Mouse (Mus musculus) forebrain, embryonic 10.5 days (tissue): ENCODE measurements around the gene Trappc12. TPM values are rescaled to one million over a fixed set of nuclear protein-coding genes. Genes with fewer than 3 reads are reported as not detected.

Source experiments
- DNase-seq: peaks from one replicate; pipeline ENCODE4 v3.0.0-alpha.2; 2017; ENCODE audit warnings: low spot score; ENCODE audit errors: extremely low spot score
- H3K27ac ChIP-seq: fragments of 300-500 bp; sonication (generic); 2 replicates; pipeline ENCODE4 v1.5.1; 2016; ENCODE audit warnings: mild to moderate bottlenecking
- H3K27me3 ChIP-seq: fragments of 300-500 bp; sonication (generic); 2 replicates; pipeline ENCODE4 v1.6.1; 2016; ENCODE audit warnings: mild to moderate bottlenecking; ENCODE audit not compliant: poor library complexity, severe bottlenecking
- H3K36me3 ChIP-seq: fragments of 300-500 bp; sonication (generic); replicated peaks from 2 replicates; pipeline ENCODE4 v1.6.1; 2016; ENCODE audit warnings: mild to moderate bottlenecking, moderate library complexity
- H3K4me1 ChIP-seq: fragments of 300-500 bp; sonication (generic); 2 replicates; pipeline ENCODE4 v1.6.1; 2016
- H3K4me3 ChIP-seq: fragments of 300-500 bp; sonication (generic); 2 replicates; pipeline ENCODE4 v1.5.1; 2016; ENCODE audit warnings: mild to moderate bottlenecking, moderate library complexity
- H3K9me3 ChIP-seq: fragments of 300-500 bp; sonication (generic); 2 replicates; pipeline ENCODE4 v1.6.1; 2016; ENCODE audit warnings: mild to moderate bottlenecking, moderate library complexity
- WGBS: fragments of 180-500 bp; shearing (Covaris S2); methylation state at CpG from one replicate; pipeline ENCODE4 v1.1.7; 2016; 5-methylcytosine and 5-hydroxymethylcytosine counted together
- polyA plus RNA-seq: library from polyadenylated mRNA; unstranded; fragments of >200 nt; fragmentation: Nextera tagmentation; extraction: Ambion mirVana; gene quantifications from 2 replicates; pipeline ENCODE4 v1.2.1, GENCODE M21; 2016

Gene Trappc12
- polyA plus RNA-seq: 33.5 and 36.9 TPM in 2 replicates

DNA sequence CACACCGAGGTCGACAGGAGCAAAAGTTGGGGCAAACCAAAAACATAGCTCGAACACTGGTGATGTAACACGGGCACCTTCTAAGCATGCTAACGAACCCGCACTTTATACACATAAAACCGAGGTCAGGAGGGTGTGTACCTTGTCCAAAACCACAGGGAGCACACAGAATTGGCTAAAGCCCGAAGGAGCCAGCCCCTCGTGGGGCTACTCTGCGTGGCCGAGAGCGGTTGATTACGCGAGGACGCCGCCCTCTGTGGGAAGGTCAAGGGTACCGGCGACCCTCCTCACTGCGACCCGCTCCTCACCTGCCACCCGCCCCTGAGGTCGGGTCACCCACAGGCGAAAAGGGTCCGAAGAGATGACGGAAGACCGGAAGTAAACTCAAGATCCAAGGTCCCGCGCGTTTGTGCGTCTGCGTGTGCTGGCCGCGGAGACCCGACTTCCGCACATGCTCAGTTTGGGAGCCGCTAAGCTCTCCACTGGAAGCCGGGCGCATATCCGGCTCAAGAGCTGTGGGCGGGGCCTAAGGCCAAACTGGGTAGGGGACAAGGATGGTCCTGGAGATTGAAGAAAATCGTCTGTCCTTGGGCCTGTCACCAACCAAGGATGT, at the start of gene Trappc12:
TSS of gene Trappc12 (minus strand) at position 452 of the 613 bp plus-strand sequence.
- 2% methylated on average over 41 of the region's 41 CpGs for WGBS
- H3K36me3 ChIP-seq: peaks cover 22% of the 10 kb centered on the region
- H3K27me3 ChIP-seq: no peaks in the 10 kb centered on the region
- peak within 1 kb of the TSS; percentile 86 for H3K4me3 ChIP-seq
- H3K27ac ChIP-seq: peak within 1 kb of the TSS; percentile 88
- H3K9me3 ChIP-seq: no peaks in the 10 kb centered on the region
- DNase-seq: peak; percentile 88
- peaks cover 40% of the 10 kb centered on the region for H3K4me1 ChIP-seq

GRCm38 (mm10) chr12:28799798-28800411, 49.6 kb upstream of the Trappc12 start:
- H3K4me1 ChIP-seq: peaks cover 52% of the 10 kb centered on the region
- H3K9me3 ChIP-seq: peaks cover 4% of the 10 kb centered on the region
- 0 out of 2 replicates have a peak, but pooled peaks cover 4% of the 10 kb centered on the region for H3K27me3 ChIP-seq
- DNase-seq: no peak
- 42% methylated on average over 11 of the region's 11 CpGs for WGBS
- H3K4me3 ChIP-seq: no peak overlapping the region
- peak overlapping the region; percentile 56 for H3K27ac ChIP-seq
- H3K36me3 ChIP-seq: peaks cover 4% of the 10 kb centered on the region; the same call in 1 of the 2 replicates

GRCm38 (mm10) chr12:28796881-28797420, 46.7 kb upstream of the Trappc12 start:
- Histone ChIP-seq H3K9me3 (peaks cover 4% of the 10 kb centered on the region), H3K4me3 (no peak overlapping the region), H3K27ac (no peak overlapping the region; the same call in 1 of the 2 replicates), H3K27me3 (no peaks in the 10 kb centered on the region), H3K4me1 (peaks cover 44% of the 10 kb centered on the region), H3K36me3 (peaks cover 4% of the 10 kb centered on the region; the same call in 1 of the 2 replicates)
- DNase-seq: no peak

- no peak for DNase-seq
Measured at GRCm38 (mm10) chr12:28795041-28795440, 44.8 kb upstream of the Trappc12 start.

GRCm38 (mm10) chr12:28793715-28794114, 43.4 kb upstream of the Trappc12 start:
- Histone ChIP-seq H3K27me3 (no peaks in the 10 kb centered on the region), H3K4me1 (peaks cover 36% of the 10 kb centered on the region), H3K36me3 (peaks cover 4% of the 10 kb centered on the region; the same call in 1 of the 2 replicates), H3K9me3 (peaks cover 4% of the 10 kb centered on the region), H3K4me3 (no peak overlapping the region), H3K27ac (no peak overlapping the region)
- DNase-seq: no peak
- WGBS: 57% methylated on average over 2 of the region's 2 CpGs

More at GRCm38 (mm10) chr12:28795041-28795440, 44.8 kb upstream of the Trappc12 start:
- peaks cover 43% of the 10 kb centered on the region for H3K4me1 ChIP-seq
- H3K36me3 ChIP-seq: peaks cover 4% of the 10 kb centered on the region; the same call in 1 of the 2 replicates
- peaks cover 4% of the 10 kb centered on the region for H3K9me3 ChIP-seq
- WGBS: 93% methylated on average over 3 of the region's 3 CpGs
- no peak overlapping the region for H3K27ac ChIP-seq
- no peaks in the 10 kb centered on the region for H3K27me3 ChIP-seq
- no peak overlapping the region for H3K4me3 ChIP-seq

- Histone ChIP-seq H3K4me1 (peaks cover 36% of the 10 kb centered on the region), H3K27me3 (0 out of 2 replicates have a peak, but pooled peaks cover under 1% of the 10 kb centered on the region), H3K36me3 (no peaks in the 10 kb centered on the region), H3K4me3 (no peak overlapping the region), H3K9me3 (no peaks in the 10 kb centered on the region; the same call in 1 of the 2 replicates), H3K27ac (no peak overlapping the region)
- no peak for DNase-seq
- 89% methylated on average over 3 of the region's 3 CpGs for WGBS
Measured at GRCm38 (mm10) chr12:28792613-28793012, 42.3 kb upstream of the Trappc12 start.

GRCm38 (mm10) chr12:28786310-28786709, 36.0 kb upstream of the Trappc12 start:
- Histone ChIP-seq H3K27me3 (peaks cover 22% of the 10 kb centered on the region; the same call in 1 of the 2 replicates), H3K4me3 (no peak overlapping the region), H3K36me3 (no peaks in the 10 kb centered on the region), H3K27ac (0 out of 2 replicates have a peak overlapping the region, but pooled peaks have one; percentile 60), H3K9me3 (no peaks in the 10 kb centered on the region), H3K4me1 (peaks cover 60% of the 10 kb centered on the region)
- 91% methylated on average over 6 of the region's 6 CpGs for WGBS
- DNase-seq: no peak

GRCm38 (mm10) chr12:28785299-28785698, 35.0 kb upstream of the Trappc12 start:
- DNase-seq: no peak
- Histone ChIP-seq H3K36me3 (no peaks in the 10 kb centered on the region), H3K27me3 (peaks cover 22% of the 10 kb centered on the region; the same call in 1 of the 2 replicates), H3K4me1 (peaks cover 52% of the 10 kb centered on the region), H3K27ac (peak overlapping the region; percentile 70; the same call in 1 of the 2 replicates), H3K4me3 (no peak overlapping the region), H3K9me3 (no peaks in the 10 kb centered on the region)
- 3% methylated on average over 1 of the region's 1 CpGs for WGBS

DNA sequence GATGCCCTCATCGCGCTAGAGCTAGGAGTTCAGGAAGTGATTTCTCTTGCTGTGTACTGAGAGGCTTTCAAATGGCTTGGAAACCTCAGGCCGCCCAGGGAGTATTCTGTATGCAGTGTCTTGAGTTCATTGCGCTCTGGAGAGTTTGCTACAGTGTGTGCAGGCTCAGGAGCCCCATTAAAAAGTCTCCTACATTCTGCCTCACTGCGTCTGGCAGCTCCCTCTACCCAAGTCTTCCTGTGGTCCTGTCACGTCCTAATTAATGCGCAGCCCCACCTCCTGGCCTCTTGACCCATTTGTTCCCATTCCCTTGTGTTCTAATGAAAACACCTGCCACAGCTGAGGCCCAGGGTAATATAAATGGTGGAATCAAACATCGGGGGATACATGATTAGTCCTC, 34.6 kb upstream of the Trappc12 start:
- peaks cover 48% of the 10 kb centered on the region for H3K4me1 ChIP-seq
- H3K36me3 ChIP-seq: no peaks in the 10 kb centered on the region
- H3K27ac ChIP-seq: peak overlapping the region; percentile 70
- H3K27me3 ChIP-seq: peaks cover 22% of the 10 kb centered on the region; the same call in 1 of the 2 replicates
- 24% methylated on average over 8 of the region's 8 CpGs for WGBS
- H3K9me3 ChIP-seq: no peaks in the 10 kb centered on the region
- peak; percentile 31 for DNase-seq
- H3K4me3 ChIP-seq: no peak overlapping the region

DNA sequence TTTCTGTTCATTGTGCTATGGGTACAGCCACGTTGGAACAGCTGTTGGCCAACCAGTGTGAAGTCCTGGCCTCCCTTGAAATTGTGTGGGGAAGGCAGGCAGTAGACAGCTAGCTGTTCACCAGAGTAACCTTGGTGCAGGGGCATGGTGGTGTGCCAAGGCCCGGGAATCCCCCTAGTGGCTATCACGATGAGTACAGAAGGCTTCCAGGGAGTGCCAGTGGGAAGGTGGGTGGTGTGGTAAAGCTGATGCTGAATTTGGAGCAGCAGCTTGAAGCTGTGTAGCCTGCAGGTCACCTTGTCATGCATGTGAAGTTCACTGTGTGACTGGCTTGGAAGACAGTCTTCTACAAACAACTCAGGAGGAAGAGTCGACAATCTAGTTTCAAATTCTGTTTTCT, 34.1 kb upstream of the Trappc12 start:
- no peaks in the 10 kb centered on the region for H3K36me3 ChIP-seq
- no peak overlapping the region for H3K4me3 ChIP-seq
- 35% methylated on average over 4 of the region's 4 CpGs for WGBS
- H3K4me1 ChIP-seq: peaks cover 49% of the 10 kb centered on the region
- peaks cover 22% of the 10 kb centered on the region; the same call in 1 of the 2 replicates for H3K27me3 ChIP-seq
- DNase-seq: peak; percentile 23
- no peaks in the 10 kb centered on the region for H3K9me3 ChIP-seq
- peak overlapping the region; percentile 70 for H3K27ac ChIP-seq

- Histone ChIP-seq H3K27me3 (peaks cover 22% of the 10 kb centered on the region; the same call in 1 of the 2 replicates), H3K4me3 (no peak overlapping the region), H3K4me1 (peaks cover 49% of the 10 kb centered on the region), H3K27ac (no peak overlapping the region), H3K9me3 (no peaks in the 10 kb centered on the region), H3K36me3 (no peaks in the 10 kb centered on the region)
- no peak for DNase-seq
- WGBS: 94% methylated on average over 3 of the region's 3 CpGs
Measured at GRCm38 (mm10) chr12:28782637-28783036, 32.4 kb upstream of the Trappc12 start.

GRCm38 (mm10) chr12:28780180-28780579, 29.9 kb upstream of the Trappc12 start:
- no peak for DNase-seq
- no peaks in the 10 kb centered on the region for H3K36me3 ChIP-seq
- peaks cover 14% of the 10 kb centered on the region; the same call in 1 of the 2 replicates for H3K27me3 ChIP-seq
- H3K4me1 ChIP-seq: peaks cover 31% of the 10 kb centered on the region
- H3K27ac ChIP-seq: no peak overlapping the region
- no peak overlapping the region for H3K4me3 ChIP-seq
- no peaks in the 10 kb centered on the region for H3K9me3 ChIP-seq
- WGBS: 89% methylated on average over 7 of the region's 7 CpGs
